Mouse (Mus musculus) adrenal gland, adult (tissue): Measurements from ENCODE around the gene Nol11.
A peak's percentile ranks its signal among the peaks of the same experiment; 100 is the strongest.
"Not testable (repeated sequence)": the region's sequence is repeated elsewhere in the genome, so short reads cannot be mapped to it uniquely, and the experiment has no call there.

Experiments
- DNase-seq, 2 experiments: peaks; one replicate each; pipeline ENCODE4 v3.0.0; 2022 to 2023; ENCODE audit warnings: low spot score in 1 of 2; ENCODE audit not compliant: inconsistent age in 2 of 2

Gene Nol11

GRCm38 (mm10) chr11:107156977-107157642 is 32.1 kb downstream of the Nol11 start:
- DNase-seq, result peak; percentile 12 to 31

GRCm38 (mm10) chr11:107155292-107155691 is 33.9 kb downstream of the Nol11 start:
- DNase-seq, result no peak

- no peak for DNase-seq
These were observed 34.8 kb downstream of the Nol11 start for GRCm38 (mm10) chr11:107154431-107154830.

GRCm38 (mm10) chr11:107153645-107154044 is 35.5 kb downstream of the Nol11 start:
- no peak for DNase-seq

GRCm38 (mm10) chr11:107151809-107152208 is 37.4 kb downstream of the Nol11 start:
- DNase-seq, result peak in 1 of 2 experiments; percentile 51

- DNase-seq, result not testable (repeated sequence)
These were observed 45.2 kb downstream of the Nol11 start for GRCm38 (mm10) chr11:107143956-107144355.

GRCm38 (mm10) chr11:107142382-107142781 is 46.8 kb downstream of the Nol11 start:
- DNase-seq, result no peak

- DNase-seq, result no peak
These were observed 48.4 kb downstream of the Nol11 start for GRCm38 (mm10) chr11:107140756-107141155.

- peak in 1 of 2 experiments; percentile 53 for DNase-seq
These were observed 50.5 kb downstream of the Nol11 start for GRCm38 (mm10) chr11:107138633-107139032.

- DNase-seq, result no peak
These were observed 51.6 kb downstream of the Nol11 start for GRCm38 (mm10) chr11:107137593-107137992.

- DNase-seq, result not testable (repeated sequence)
These were observed 52.7 kb downstream of the Nol11 start for GRCm38 (mm10) chr11:107136458-107136857.

GRCm38 (mm10) chr11:107135741-107136140 is 53.4 kb downstream of the Nol11 start:
- DNase-seq, result no peak

- DNase-seq, result no peak
These were observed 56.8 kb downstream of the Nol11 start for GRCm38 (mm10) chr11:107132426-107132825.

GRCm38 (mm10) chr11:107131749-107132421 is 57.3 kb downstream of the Nol11 start, which contains the start of gene Bptf:
Gene Bptf, minus strand, starts transcription at chr11:107132127.
- DNase-seq, result peak; percentile 93 to 96

GRCm38 (mm10) chr11:107130879-107131748 is 58.1 kb downstream of the Nol11 start:
- DNase-seq, result peak; percentile 73 to 90

GRCm38 (mm10) chr11:107130221-107130788 is 58.9 kb downstream of the Nol11 start:
- peak in 1 of 2 experiments; percentile 64 for DNase-seq

GRCm38 (mm10) chr11:107129641-107130040 is 59.5 kb downstream of the Nol11 start:
- no peak for DNase-seq

- DNase-seq, result not testable (repeated sequence)
These were observed 62.5 kb downstream of the Nol11 start for GRCm38 (mm10) chr11:107126716-107127115.

- peak; percentile 47 to 69 for DNase-seq
These were observed 64.2 kb downstream of the Nol11 start for GRCm38 (mm10) chr11:107125011-107125410.

- DNase-seq, result peak; percentile 73 to 91
These were observed 64.9 kb downstream of the Nol11 start for GRCm38 (mm10) chr11:107124327-107124731.

GRCm38 (mm10) chr11:107117789-107118188 is 71.4 kb downstream of the Nol11 start:
- no peak for DNase-seq
